In the genomic region with DNA sequence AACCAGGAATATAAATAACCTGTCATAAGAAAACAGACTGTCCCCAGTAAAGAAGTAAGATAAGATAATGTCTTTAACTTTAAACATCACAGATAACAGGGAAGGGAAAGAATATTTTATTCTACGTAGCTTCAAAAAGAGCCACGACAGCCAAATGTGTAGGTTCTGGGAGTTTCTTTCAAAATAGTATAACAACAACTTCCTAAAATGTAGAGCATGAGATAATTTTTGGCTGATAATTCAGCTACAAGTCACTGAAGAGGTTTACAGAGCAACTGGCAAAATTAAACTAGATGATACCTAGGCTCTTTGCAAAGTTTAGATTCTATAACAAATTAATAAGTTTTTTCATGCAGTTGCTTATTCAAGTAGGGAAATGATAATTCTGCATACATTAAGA, we compare ENCODE assay signal across 23 mouse cellular contexts.
A peak's percentile ranks its signal among the peaks of the same experiment; 100 is the strongest.
DNase-seq lines count a peak whose midpoint lies in the region; ATAC-seq and TF ChIP-seq lines count a peak whose summit lies in the region.
"Had no signal": no experiment of that assay in that cellular context is flagged by ENCODE, and none has a peak within 500 bp of the region (broad histone marks: within the 10 kb centered on the region; RNA-seq: fewer than 3 reads in every experiment).

No protein-coding gene starts in this region.

- no peak for TF ChIP-seq EP300 in stomach, postnatal 0 days (optimal IDR thresholded peaks at IDR 0.05)

- no peak for ATAC-seq in heart, embryonic 13.5 days (ENCODE audit: extremely low read depth, insufficient number of reproducible peaks, low FRiP score, low TSS enrichment)
- ATAC-seq in intestine, embryonic 14.5 days (replicated peaks; ENCODE audit: low FRiP score, low TSS enrichment, low read depth): no peak
- no peak for ATAC-seq in intestine, postnatal 0 days
- ATAC-seq in lung, embryonic 15.5 days (ENCODE audit: borderline replicate concordance, extremely low read depth, low FRiP score, low TSS enrichment): no peak
- ATAC-seq in stomach, postnatal 0 days (ENCODE audit: low FRiP score, low TSS enrichment): no peak
- ATAC-seq: forebrain, embryonic 14.5 days; hindbrain, embryonic 16.5 days; inflammation-experienced regulatory T-cells, adult 6 months had no signal

- no peak overlapping the region for H3K4me3 ChIP-seq in heart, embryonic 13.5 days
- H3K4me3 ChIP-seq in intestine, embryonic 14.5 days (ENCODE audit: low read depth, low read length): no peak overlapping the region
- H3K4me3 ChIP-seq in intestine, postnatal 0 days (ENCODE audit: low read depth, low read length): no peak overlapping the region
- H3K4me3 ChIP-seq in lung, embryonic 15.5 days: no peak overlapping the region
- H3K4me3 ChIP-seq in stomach, postnatal 0 days (ENCODE audit: low read depth, low read length): no peak overlapping the region
- H3K4me3 ChIP-seq: embryonic facial prominence, embryonic 15.5 days; erythroblast, embryonic 14.5 days; forebrain, embryonic 10.5 days; gastrocnemius, adult 2 months; heart, embryonic 10.5 days; hindbrain, embryonic 12.5 days had no signal

- 27% methylated on average over 2 of the region's 2 CpGs for WGBS in heart, embryonic 13.5 days
- 52% methylated on average over 2 of the region's 2 CpGs for WGBS in intestine, embryonic 14.5 days
- WGBS in intestine, postnatal 0 days: 40% methylated on average over 2 of the region's 2 CpGs
- 42% methylated on average over 2 of the region's 2 CpGs for WGBS in lung, embryonic 15.5 days
- WGBS in stomach, postnatal 0 days: 50% methylated on average over 2 of the region's 2 CpGs

- H3K36me3 ChIP-seq in heart, embryonic 13.5 days: no peaks in the 10 kb centered on the region
- no peaks in the 10 kb centered on the region for H3K36me3 ChIP-seq in intestine, embryonic 14.5 days (ENCODE audit: control insufficient read depth, insufficient read depth, low read length)
- no peaks in the 10 kb centered on the region for H3K36me3 ChIP-seq in intestine, postnatal 0 days (ENCODE audit: control insufficient read depth, insufficient read depth)
- no peaks in the 10 kb centered on the region for H3K36me3 ChIP-seq in lung, embryonic 15.5 days
- H3K36me3 ChIP-seq in stomach, postnatal 0 days (ENCODE audit: control insufficient read depth, insufficient read depth, low read length): no peaks in the 10 kb centered on the region
- H3K36me3 ChIP-seq: embryonic facial prominence, embryonic 15.5 days; forebrain, embryonic 10.5 days; heart, embryonic 10.5 days; hindbrain, embryonic 12.5 days had no signal

- H3K27ac ChIP-seq in heart, embryonic 13.5 days (replicated peaks): peak overlapping the region; percentile 48
- H3K27ac ChIP-seq in intestine, embryonic 14.5 days (ENCODE audit: low read depth): peak overlapping the region; percentile 82
- H3K27ac ChIP-seq in intestine, postnatal 0 days (ENCODE audit: low read depth, low read length): no peak overlapping the region
- H3K27ac ChIP-seq in lung, embryonic 15.5 days: 0 out of 2 replicates have a peak overlapping the region, but pooled peaks have one; percentile 8
- peak overlapping the region; percentile 36; the same call in 1 of the 2 replicates for H3K27ac ChIP-seq in stomach, postnatal 0 days (replicated peaks)
- H3K27ac ChIP-seq: embryonic facial prominence, embryonic 15.5 days; forebrain, embryonic 10.5 days; heart, embryonic 10.5 days; hindbrain, embryonic 12.5 days had no signal

- TF ChIP-seq CTCF in intestine, postnatal 0 days (IDR thresholded peaks at IDR 0.05; ENCODE audit: low read depth): no peak
- no peak for TF ChIP-seq CTCF in stomach, postnatal 0 days (IDR thresholded peaks at IDR 0.05; ENCODE audit: low read depth)

- H3K4me2 ChIP-seq in heart, embryonic 13.5 days: no peak overlapping the region
- no peak overlapping the region for H3K4me2 ChIP-seq in intestine, embryonic 14.5 days (ENCODE audit: low read length)
- no peak overlapping the region for H3K4me2 ChIP-seq in intestine, postnatal 0 days (replicated peaks; ENCODE audit: low read depth)
- no peak overlapping the region for H3K4me2 ChIP-seq in lung, embryonic 15.5 days
- no peak overlapping the region for H3K4me2 ChIP-seq in stomach, postnatal 0 days (replicated peaks; ENCODE audit: low read depth)
- H3K4me2 ChIP-seq: embryonic facial prominence, embryonic 15.5 days; hindbrain, embryonic 12.5 days had no signal

- no peak overlapping the region for H3K9ac ChIP-seq in heart, embryonic 13.5 days
- no peak overlapping the region for H3K9ac ChIP-seq in intestine, embryonic 14.5 days (ENCODE audit: low read length)
- no peak overlapping the region for H3K9ac ChIP-seq in intestine, postnatal 0 days (ENCODE audit: low read depth, low read length)
- no peak overlapping the region for H3K9ac ChIP-seq in lung, embryonic 15.5 days
- H3K9ac ChIP-seq in stomach, postnatal 0 days (ENCODE audit: low read length): no peak overlapping the region
- H3K9ac ChIP-seq: embryonic facial prominence, embryonic 15.5 days; hindbrain, embryonic 12.5 days had no signal

- H3K27me3 ChIP-seq in heart, embryonic 13.5 days (replicated peaks): no peaks in the 10 kb centered on the region
- no peaks in the 10 kb centered on the region for H3K27me3 ChIP-seq in intestine, embryonic 14.5 days (replicated peaks; ENCODE audit: control insufficient read depth, insufficient read depth, low read length)
- H3K27me3 ChIP-seq in intestine, postnatal 0 days (replicated peaks; ENCODE audit: control insufficient read depth, insufficient read depth, low read length): no peaks in the 10 kb centered on the region
- no peaks in the 10 kb centered on the region for H3K27me3 ChIP-seq in lung, embryonic 15.5 days
- no peaks in the 10 kb centered on the region for H3K27me3 ChIP-seq in stomach, postnatal 0 days (ENCODE audit: control insufficient read depth, insufficient read depth, low read length)
- H3K27me3 ChIP-seq: CH12.LX; embryonic facial prominence, embryonic 15.5 days; hindbrain, embryonic 12.5 days had no signal

- no peak for DNase-seq in heart, postnatal 36 days
- no peak for DNase-seq in intestine, embryonic 14.5 days (ENCODE audit: low spot score)
- DNase-seq in lung, postnatal 36 days: no peak
- no peak for DNase-seq in stomach, postnatal 0 days (ENCODE audit: low spot score)
- no peak for DNase-seq in embryo, embryonic 9.5 days (ENCODE audit: extremely low spot score)
- DNase-seq: adrenal gland, adult 2 months; cerebellum, adult 2 months; cerebellum, postnatal 10 days; gastrocnemius, adult 2 months; gastrocnemius, postnatal 25 days; heart, postnatal 14 days had no signal

- no peaks in the 10 kb centered on the region for H3K9me3 ChIP-seq in heart, embryonic 13.5 days
- H3K9me3 ChIP-seq in intestine, embryonic 14.5 days (ENCODE audit: control insufficient read depth, low read length): no peaks in the 10 kb centered on the region
- no peaks in the 10 kb centered on the region for H3K9me3 ChIP-seq in intestine, postnatal 0 days (ENCODE audit: control insufficient read depth)
- H3K9me3 ChIP-seq in lung, embryonic 15.5 days: no peaks in the 10 kb centered on the region
- H3K9me3 ChIP-seq in stomach, postnatal 0 days (ENCODE audit: control insufficient read depth, low read length): no peaks in the 10 kb centered on the region
- H3K9me3 ChIP-seq: embryonic facial prominence, embryonic 15.5 days; forebrain, embryonic 10.5 days; heart, embryonic 10.5 days; hindbrain, embryonic 12.5 days had no signal

- H3K4me1 ChIP-seq in heart, embryonic 13.5 days: peaks cover 42% of the 10 kb centered on the region
- H3K4me1 ChIP-seq in intestine, embryonic 14.5 days (replicated peaks; ENCODE audit: control insufficient read depth, insufficient read depth, low read length): peaks cover 16% of the 10 kb centered on the region; the same call in 1 of the 2 replicates
- no peaks in the 10 kb centered on the region for H3K4me1 ChIP-seq in intestine, postnatal 0 days (replicated peaks; ENCODE audit: control insufficient read depth, insufficient read depth, low read length)
- peaks cover 19% of the 10 kb centered on the region for H3K4me1 ChIP-seq in lung, embryonic 15.5 days
- H3K4me1 ChIP-seq in stomach, postnatal 0 days (replicated peaks; ENCODE audit: control insufficient read depth, insufficient read depth): no peaks in the 10 kb centered on the region; the same call in none of the 2 replicates
- H3K4me1 ChIP-seq: forebrain, embryonic 10.5 days; hindbrain, embryonic 12.5 days had no signal

- intact Hi-C loops in heart, postnatal 36 days (cut with DNase I): no loop called here
